Mouse (Mus musculus): Measurements from ENCODE around the gene Fkbpl. TPM values are rescaled to one million over a fixed set of nuclear protein-coding genes. Genes with fewer than 3 reads are reported as not detected.

Fkbpl gene
- polyA plus RNA-seq (2012; rRNA removed), result 1.4 and 1.6 TPM in 2 replicates

DNA sequence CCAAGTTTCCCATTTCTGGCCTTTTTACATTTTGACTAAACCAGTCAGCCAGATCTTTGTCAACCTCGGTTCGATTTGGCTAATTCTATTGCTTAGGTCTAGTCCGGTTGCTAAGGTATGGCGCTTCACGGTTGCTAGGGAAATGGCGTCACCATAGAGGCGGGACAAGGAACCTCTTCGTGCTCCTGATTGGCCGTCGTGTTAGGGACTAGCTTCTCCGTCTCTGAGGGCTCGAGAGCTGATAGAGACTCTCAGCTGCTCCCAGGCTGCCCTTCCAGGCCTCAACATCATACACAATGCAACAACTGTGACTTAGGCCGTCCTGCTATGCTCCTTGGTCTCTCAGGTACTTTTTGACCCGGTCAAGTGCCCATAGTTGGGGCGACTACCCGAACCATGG, at the start of gene Fkbpl:
TSS of gene Fkbpl (plus strand) at position 157 of the 400 bp plus-strand sequence.
- no peak; the same call in 1 of the 2 replicates for TF ChIP-seq POLR2A (IDR thresholded peaks at IDR 0.05; ENCODE audit: low read depth, low read length)
- TF ChIP-seq CTCF (IDR thresholded peaks at IDR 0.05; ENCODE audit: extremely low read depth, insufficient read depth, insufficient read length, insufficient replicate concordance), result no peak
- H3K27me3 ChIP-seq (ENCODE audit: control insufficient read depth, insufficient read depth, low read length), result no peaks in the 10 kb centered on the region
- no peaks in the 10 kb centered on the region for H3K36me3 ChIP-seq (ENCODE audit: control insufficient read depth, insufficient read depth, low read length)
- WGBS, result 2% methylated on average over 16 of the region's 16 CpGs
- H3K27ac ChIP-seq (ENCODE audit: insufficient read depth, low read length), result peak within 1 kb of the TSS; percentile 51; the same call in 1 of the 2 replicates
- H3K4me3 ChIP-seq (ENCODE audit: extremely low read depth, insufficient read depth, insufficient read length), result peak within 1 kb of the TSS; percentile 60
- H3K4me1 ChIP-seq (ENCODE audit: control insufficient read depth, insufficient read depth, insufficient read length), result peaks cover 14% of the 10 kb centered on the region; the same call in 1 of the 2 replicates
- peak; percentile 90 to 97 for DNase-seq (ENCODE audit: low read depth in 1 of 2, low spot score in 2 of 2)

GRCm38 (mm10) chr17:34596098-34596497, 48.5 kb upstream of the Fkbpl start:
- WGBS, result 89% methylated on average over 8 of the region's 8 CpGs
- no peak for TF ChIP-seq CTCF (IDR thresholded peaks at IDR 0.05; ENCODE audit: extremely low read depth, insufficient read depth, insufficient read length, insufficient replicate concordance)
- no peak for TF ChIP-seq POLR2A (IDR thresholded peaks at IDR 0.05; ENCODE audit: low read depth, low read length)
- no peak for DNase-seq (ENCODE audit: low read depth in 1 of 2, low spot score in 2 of 2)
- H3K27ac ChIP-seq (ENCODE audit: insufficient read depth, low read length), result no peak overlapping the region
- H3K27me3 ChIP-seq (ENCODE audit: control insufficient read depth, insufficient read depth, low read length), result no peaks in the 10 kb centered on the region
- peaks cover 5% of the 10 kb centered on the region; the same call in 1 of the 2 replicates for H3K4me1 ChIP-seq (ENCODE audit: control insufficient read depth, insufficient read depth, insufficient read length)
- peaks cover 30% of the 10 kb centered on the region for H3K36me3 ChIP-seq (ENCODE audit: control insufficient read depth, insufficient read depth, low read length)
- H3K4me3 ChIP-seq (ENCODE audit: extremely low read depth, insufficient read depth, insufficient read length), result no peak overlapping the region

- Histone ChIP-seq H3K4me3 (ENCODE audit: extremely low read depth, insufficient read depth, insufficient read length) (no peak within 1 kb of the TSS), H3K36me3 (ENCODE audit: control insufficient read depth, insufficient read depth, low read length) (peaks cover 31% of the 10 kb centered on the region)
Observed at GRCm38 (mm10) chr17:34597566-34598095, 46.9 kb upstream of the Fkbpl start, which contains the start of gene Ager. Gene Ager (plus strand): TSS chr17:34597862.

DNA sequence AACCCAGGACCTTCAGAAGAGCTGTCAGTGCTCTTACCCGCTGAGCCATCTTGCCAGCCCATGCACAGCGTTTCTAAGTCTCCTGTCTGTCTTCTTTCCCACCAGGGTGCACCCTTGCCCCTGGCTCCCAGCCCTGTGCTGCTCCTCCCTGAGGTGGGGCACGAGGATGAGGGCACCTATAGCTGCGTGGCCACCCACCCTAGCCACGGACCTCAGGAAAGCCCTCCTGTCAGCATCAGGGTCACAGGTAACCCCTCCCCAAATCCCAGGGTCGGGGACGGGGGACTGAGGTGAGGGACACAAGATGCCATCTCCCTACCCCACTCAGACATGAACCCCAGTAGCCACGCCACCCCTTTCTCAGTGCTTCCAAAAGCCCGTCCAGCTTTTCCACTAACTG, 44.7 kb upstream of the Fkbpl start:
- Histone ChIP-seq H3K27me3 (ENCODE audit: control insufficient read depth, insufficient read depth, low read length) (no peaks in the 10 kb centered on the region), H3K4me3 (ENCODE audit: extremely low read depth, insufficient read depth, insufficient read length) (no peak overlapping the region), H3K36me3 (ENCODE audit: control insufficient read depth, insufficient read depth, low read length) (peaks cover 21% of the 10 kb centered on the region), H3K4me1 (ENCODE audit: control insufficient read depth, insufficient read depth, insufficient read length) (peaks cover 11% of the 10 kb centered on the region; the same call in 1 of the 2 replicates), H3K27ac (ENCODE audit: insufficient read depth, low read length) (no peak overlapping the region)
- DNase-seq (ENCODE audit: low read depth in 1 of 2, low spot score in 2 of 2), result no peak
- WGBS, result 86% methylated on average over 9 of the region's 9 CpGs
- TF ChIP-seq POLR2A (IDR thresholded peaks at IDR 0.05; ENCODE audit: low read depth, low read length) (no peak), CTCF (IDR thresholded peaks at IDR 0.05; ENCODE audit: extremely low read depth, insufficient read depth, insufficient read length, insufficient replicate concordance) (no peak)

More at GRCm38 (mm10) chr17:34597566-34598095, 46.9 kb upstream of the Fkbpl start, which contains the start of gene Ager:
- 59% methylated on average over 6 of the region's 6 CpGs for WGBS
- Histone ChIP-seq H3K27ac (ENCODE audit: insufficient read depth, low read length) (peak within 1 kb of the TSS; percentile 20; the same call in 1 of the 2 replicates), H3K27me3 (ENCODE audit: control insufficient read depth, insufficient read depth, low read length) (no peaks in the 10 kb centered on the region), H3K4me1 (ENCODE audit: control insufficient read depth, insufficient read depth, insufficient read length) (peaks cover 8% of the 10 kb centered on the region; the same call in 1 of the 2 replicates)
- no peak for DNase-seq (ENCODE audit: low read depth in 1 of 2, low spot score in 2 of 2)
- TF ChIP-seq POLR2A (IDR thresholded peaks at IDR 0.05; ENCODE audit: low read depth, low read length), result no peak
- TF ChIP-seq CTCF (IDR thresholded peaks at IDR 0.05; ENCODE audit: extremely low read depth, insufficient read depth, insufficient read length, insufficient replicate concordance), result no peak

GRCm38 (mm10) chr17:34601796-34602195, 42.8 kb upstream of the Fkbpl start:
- no peak for DNase-seq (ENCODE audit: low read depth in 1 of 2, low spot score in 2 of 2)
- Histone ChIP-seq H3K4me1 (ENCODE audit: control insufficient read depth, insufficient read depth, insufficient read length) (peaks cover 19% of the 10 kb centered on the region; the same call in 1 of the 2 replicates), H3K4me3 (ENCODE audit: extremely low read depth, insufficient read depth, insufficient read length) (no peak overlapping the region), H3K27ac (ENCODE audit: insufficient read depth, low read length) (no peak overlapping the region), H3K36me3 (ENCODE audit: control insufficient read depth, insufficient read depth, low read length) (peaks cover 7% of the 10 kb centered on the region), H3K27me3 (ENCODE audit: control insufficient read depth, insufficient read depth, low read length) (no peaks in the 10 kb centered on the region)
- TF ChIP-seq CTCF (IDR thresholded peaks at IDR 0.05; ENCODE audit: extremely low read depth, insufficient read depth, insufficient read length, insufficient replicate concordance), result no peak
- no peak for TF ChIP-seq POLR2A (IDR thresholded peaks at IDR 0.05; ENCODE audit: low read depth, low read length)
- 90% methylated on average over 12 of the region's 12 CpGs for WGBS

- under 1% methylated on average over 30 of the region's 30 CpGs for WGBS
- Histone ChIP-seq H3K4me3 (ENCODE audit: extremely low read depth, insufficient read depth, insufficient read length) (peak within 1 kb of the TSS; percentile 90), H3K4me1 (ENCODE audit: control insufficient read depth, insufficient read depth, insufficient read length) (peaks cover 30% of the 10 kb centered on the region; the same call in 1 of the 2 replicates), H3K27ac (ENCODE audit: insufficient read depth, low read length) (peak within 1 kb of the TSS; percentile 96), H3K36me3 (ENCODE audit: control insufficient read depth, insufficient read depth, low read length) (peaks cover 7% of the 10 kb centered on the region), H3K27me3 (ENCODE audit: control insufficient read depth, insufficient read depth, low read length) (no peaks in the 10 kb centered on the region)
- no peak for TF ChIP-seq CTCF (IDR thresholded peaks at IDR 0.05; ENCODE audit: extremely low read depth, insufficient read depth, insufficient read length, insufficient replicate concordance)
- no peak for TF ChIP-seq POLR2A (IDR thresholded peaks at IDR 0.05; ENCODE audit: low read depth, low read length)
- peak; percentile 98 to 100 for DNase-seq (ENCODE audit: low read depth in 1 of 2, low spot score in 2 of 2)
Observed at GRCm38 (mm10) chr17:34603375-34604060, 41.0 kb upstream of the Fkbpl start, which contains the start of gene Rnf5. Gene Rnf5 (minus strand): TSS chr17:34603690.

Measured in spleen, adult 2 months (tissue).